ENCODE assay signal across 28 mouse cellular contexts in the genomic region with DNA sequence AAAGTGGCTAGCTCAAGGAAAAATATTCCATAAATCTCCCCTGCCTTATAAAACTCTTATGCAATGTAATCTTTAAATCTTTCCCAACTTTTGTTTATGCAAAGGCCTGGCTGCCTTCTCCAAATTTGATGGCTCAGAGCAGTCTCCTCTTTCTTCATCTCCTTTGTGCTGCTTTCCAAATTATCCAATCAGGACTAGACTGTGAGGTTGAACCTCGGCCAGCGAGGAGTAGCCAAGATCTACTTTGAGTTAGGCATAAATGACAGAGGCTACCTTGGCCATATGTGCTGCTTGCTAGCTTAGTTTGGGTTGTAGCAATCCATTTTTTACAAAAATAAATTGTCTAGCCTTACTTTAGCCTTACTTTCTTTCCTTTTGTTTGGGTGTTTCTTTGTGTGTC.
DNase-seq lines count a peak whose midpoint lies in the region; ATAC-seq lines count a peak whose summit lies in the region.
"Had no signal": no experiment of that assay in that cellular context is flagged by ENCODE, and none has a peak within 500 bp of the region (broad histone marks: within the 10 kb centered on the region; RNA-seq: fewer than 3 reads in every experiment).

No protein-coding gene starts in this region.

- ATAC-seq in lung, embryonic 15.5 days (ENCODE audit: borderline replicate concordance, extremely low read depth, low FRiP score, low TSS enrichment) = peak; percentile 59; the same call in 1 of the 2 replicates
- ATAC-seq: forebrain, postnatal 0 days; hindbrain, embryonic 16.5 days; intestine, embryonic 15.5 days had no signal

- no peaks in the 10 kb centered on the region for H3K4me1 ChIP-seq in lung, embryonic 15.5 days
- no peaks in the 10 kb centered on the region for H3K4me1 ChIP-seq in forebrain, embryonic 10.5 days
- H3K4me1 ChIP-seq: embryonic facial prominence, embryonic 13.5 days; forebrain, embryonic 12.5 days; heart, embryonic 15.5 days; intestine, embryonic 15.5 days; midbrain, embryonic 10.5 days; neural tube, embryonic 12.5 days had no signal

- no peak overlapping the region for H3K9ac ChIP-seq in lung, embryonic 15.5 days
- H3K9ac ChIP-seq: embryonic facial prominence, embryonic 13.5 days; forebrain, embryonic 12.5 days; forebrain, postnatal 0 days; heart, embryonic 15.5 days; intestine, embryonic 15.5 days; liver, embryonic 14.5 days; neural tube, embryonic 12.5 days had no signal

- no peak overlapping the region for H3K4me2 ChIP-seq in lung, embryonic 15.5 days
- H3K4me2 ChIP-seq: embryonic facial prominence, embryonic 13.5 days; forebrain, embryonic 12.5 days; heart, embryonic 15.5 days; intestine, embryonic 15.5 days; neural tube, embryonic 12.5 days had no signal

- H3K4me3 ChIP-seq in lung, embryonic 15.5 days = no peak overlapping the region
- H3K4me3 ChIP-seq in forebrain, embryonic 10.5 days = no peak overlapping the region
- H3K4me3 ChIP-seq: embryonic facial prominence, embryonic 13.5 days; forebrain, embryonic 12.5 days; heart, embryonic 15.5 days; intestine, embryonic 15.5 days; midbrain, embryonic 10.5 days; myocyte; neural tube, embryonic 12.5 days had no signal

- WGBS in lung, embryonic 15.5 days = 60% methylated on average over 2 of the region's 2 CpGs
- WGBS in forebrain, embryonic 10.5 days = 84% methylated on average over 2 of the region's 2 CpGs

- no peak overlapping the region for H3K27ac ChIP-seq in lung, embryonic 15.5 days
- no peak overlapping the region for H3K27ac ChIP-seq in forebrain, embryonic 10.5 days
- H3K27ac ChIP-seq: embryonic facial prominence, embryonic 13.5 days; forebrain, embryonic 12.5 days; heart, embryonic 15.5 days; intestine, embryonic 15.5 days; liver, embryonic 14.5 days; midbrain, embryonic 10.5 days; neural tube, embryonic 12.5 days; stomach, postnatal 0 days had no signal

- peak; percentile 26 for DNase-seq in adrenal gland, postnatal 10 days
- DNase-seq in adrenal gland, adult 18-20 months (ENCODE audit: low spot score in 2 of 2) = no peak
- no peak for DNase-seq in lung, postnatal 36 days
- peak; percentile 78 for DNase-seq in NIH3T3 (ENCODE audit: low read depth)
- peak; percentile 26 for DNase-seq in lung, postnatal 10 days
- DNase-seq in forebrain, embryonic 10.5 days (ENCODE audit: extremely low spot score, low spot score) = no peak
- DNase-seq: adrenal gland, postnatal 25 days; cerebellum, adult 18-20 months; cerebellum, postnatal 10 days; forebrain, postnatal 0 days; kidney, adult 9 months; kidney, postnatal 14 days; layer of hippocampus, adult 9-11 months; liver; right cerebral cortex, postnatal 4 days; thymus, adult 18-20 months; thymus, postnatal 25 days had no signal

- no peaks in the 10 kb centered on the region for H3K36me3 ChIP-seq in lung, embryonic 15.5 days
- no peaks in the 10 kb centered on the region for H3K36me3 ChIP-seq in forebrain, embryonic 10.5 days (replicated peaks)
- H3K36me3 ChIP-seq: embryonic facial prominence, embryonic 13.5 days; forebrain, embryonic 12.5 days; heart, embryonic 15.5 days; intestine, embryonic 15.5 days; midbrain, embryonic 10.5 days; neural tube, embryonic 12.5 days had no signal

- no peaks in the 10 kb centered on the region for H3K9me3 ChIP-seq in lung, embryonic 15.5 days
- H3K9me3 ChIP-seq in forebrain, embryonic 10.5 days = no peaks in the 10 kb centered on the region
- H3K9me3 ChIP-seq: embryonic facial prominence, embryonic 13.5 days; forebrain, embryonic 12.5 days; heart, embryonic 15.5 days; intestine, embryonic 15.5 days; midbrain, embryonic 10.5 days; neural tube, embryonic 12.5 days had no signal

- no peaks in the 10 kb centered on the region for H3K27me3 ChIP-seq in lung, embryonic 15.5 days
- H3K27me3 ChIP-seq in forebrain, embryonic 10.5 days (ENCODE audit: poor library complexity, severe bottlenecking) = no peaks in the 10 kb centered on the region
- H3K27me3 ChIP-seq: embryonic facial prominence, embryonic 13.5 days; forebrain, embryonic 12.5 days; heart, embryonic 15.5 days; intestine, embryonic 15.5 days; neural tube, embryonic 12.5 days had no signal

Comparison
In these comparisons a context has a peak if more than half of its experiments do, and no peak if none do; other contexts are left out.
1. DNase-seq: peak in adrenal gland, postnatal 10 days (single experiment), NIH3T3 (single experiment) and lung, postnatal 10 days (single experiment); none in adrenal gland, adult 18-20 months (0 of 2), lung, postnatal 36 days (single experiment) and forebrain, embryonic 10.5 days (single experiment).